Mouse (Mus musculus): ENCODE measurements around the gene P2rx2.

Gene P2rx2

GRCm38 (mm10) chr5:110313127-110313526, 29.9 kb downstream of the P2rx2 start:
- DNase-seq = no peak

- no peak for DNase-seq
Measured at GRCm38 (mm10) chr5:110308861-110309260, 34.2 kb downstream of the P2rx2 start.

- no peak for DNase-seq
Measured at GRCm38 (mm10) chr5:110300591-110300990, 42.4 kb downstream of the P2rx2 start.

- no peak for DNase-seq
Measured at GRCm38 (mm10) chr5:110296637-110297036, 46.4 kb downstream of the P2rx2 start.

GRCm38 (mm10) chr5:110291649-110292048, 51.4 kb downstream of the P2rx2 start:
- no peak for DNase-seq

Data from right cerebral cortex, adult 18-20 months (tissue).